Mouse (Mus musculus) MEL (cell line): ENCODE data around the gene Rpl35a. TPM values are rescaled to one million over a fixed set of nuclear protein-coding genes. Genes with fewer than 3 reads are reported as not detected.

ENCODE experiments used
- DNase-seq: peaks from one replicate; pipeline ENCODE4 v3.0.0; 2011; ENCODE audit warnings: low read depth, low spot score
- H3K27ac ChIP-seq: 2 replicates; pipeline ENCODE4 v1.5.1; 2012; ENCODE audit warnings: low read depth, mild to moderate bottlenecking, control low read depth, low read length, moderate library complexity; ENCODE audit not compliant: control insufficient read depth
- H3K27me3 ChIP-seq, 2 experiments: fragments of 150-350 bp in 1 of 2; sonication (generic) in 1 of 2; 2 replicates each; pipeline ENCODE4 v1.6.1; 2012; ENCODE audit warnings: low read length in 2 of 2, mild to moderate bottlenecking in 2 of 2, improper control_type of control experiment in 1 of 2, moderate library complexity in 1 of 2; ENCODE audit not compliant: insufficient read depth in 2 of 2, control insufficient read depth in 1 of 2
- H3K36me3 ChIP-seq, 2 experiments: 2 replicates each; pipeline ENCODE4 v1.6.1; 2012 to 2014; ENCODE audit warnings: low read length in 2 of 2, improper control_type of control experiment in 1 of 2, inconsistent platforms in 1 of 2, mild to moderate bottlenecking in 1 of 2; ENCODE audit not compliant: insufficient read depth in 2 of 2, control insufficient read depth in 1 of 2
- H3K4me1 ChIP-seq, 2 experiments: fragments of 150-350 bp in 1 of 2; sonication (generic) in 1 of 2; 2 replicates each; pipeline ENCODE4 v1.6.1; 2012; ENCODE audit warnings: low read length in 2 of 2, improper control_type of control experiment in 1 of 2, mild to moderate bottlenecking in 1 of 2; ENCODE audit not compliant: insufficient read depth in 2 of 2, control insufficient read depth in 1 of 2
- H3K4me3 ChIP-seq, 2 experiments: fragments of 150-350 bp in 1 of 2; sonication (generic) in 1 of 2; 2 replicates each; pipeline ENCODE4 v1.5.1; 2012; ENCODE audit warnings: low read depth in 2 of 2, low read length in 2 of 2, mild to moderate bottlenecking in 2 of 2, moderate library complexity in 2 of 2, control low read depth in 1 of 2, improper control_type of control experiment in 1 of 2; ENCODE audit not compliant: control insufficient read depth in 1 of 2, insufficient read depth in 1 of 2
- H3K79me2 ChIP-seq: 2 replicates; pipeline ENCODE4 v1.6.1; 2012; ENCODE audit warnings: mild to moderate bottlenecking, low read length, moderate library complexity; ENCODE audit not compliant: control insufficient read depth, poor library complexity, insufficient read depth
- H3K9ac ChIP-seq: 2 replicates; pipeline ENCODE4 v1.6.1; 2012; ENCODE audit warnings: low read depth, mild to moderate bottlenecking, control low read depth, low read length, moderate library complexity; ENCODE audit not compliant: control insufficient read depth, poor library complexity, severe bottlenecking
- H3K9me3 ChIP-seq: fragments of 150-350 bp; sonication (generic); replicated peaks from 2 replicates; pipeline ENCODE4 v1.6.1; 2012; ENCODE audit warnings: mild to moderate bottlenecking, low read length, improper control_type of control experiment, moderate library complexity; ENCODE audit not compliant: insufficient read depth
- BHLHE40 ChIP-seq: IDR thresholded peaks from 2 replicates; pipeline ENCODE4 v1.6.1; 2012; ENCODE audit warnings: low read depth, mild to moderate bottlenecking, inconsistent platforms, low read length, improper control_type of control experiment, borderline replicate concordance
- CTCF ChIP-seq, 3 experiments: IDR thresholded peaks in 2 of 3; conservative IDR thresholded peaks in 1 of 3; 2 replicates each; pipeline ENCODE4 v1.5.1; 2011 to 2012; ENCODE audit warnings: low read length in 3 of 3, low read depth in 2 of 3, mild to moderate bottlenecking in 2 of 3, improper control_type of control experiment in 1 of 3, inconsistent platforms in 1 of 3, mixed read lengths in 1 of 3, moderate library complexity in 1 of 3; ENCODE audit not compliant: control insufficient read depth in 1 of 3, insufficient read depth in 1 of 3, poor library complexity in 1 of 3, severe bottlenecking in 1 of 3
- E2F4 ChIP-seq: IDR thresholded peaks from 2 replicates; pipeline ENCODE4 v1.6.1; 2011; ENCODE audit warnings: low read depth, low read length, improper control_type of control experiment, borderline replicate concordance
- GABPA ChIP-seq: IDR thresholded peaks from 2 replicates; pipeline ENCODE4 v1.6.1; 2012; ENCODE audit warnings: low read depth, mild to moderate bottlenecking, inconsistent platforms, low read length, improper control_type of control experiment, moderate library complexity
- HCFC1 ChIP-seq: IDR thresholded peaks from 2 replicates; pipeline ENCODE4 v1.6.1; 2012; ENCODE audit warnings: low read depth, mild to moderate bottlenecking, inconsistent platforms, low read length, improper control_type of control experiment, moderate library complexity
- MAX ChIP-seq: IDR thresholded peaks from 2 replicates; pipeline ENCODE4 v1.6.1; 2011; ENCODE audit warnings: low read length, improper control_type of control experiment
- MAZ ChIP-seq: IDR thresholded peaks from 2 replicates; pipeline ENCODE4 v1.6.1; 2012; ENCODE audit warnings: low read depth, mild to moderate bottlenecking, inconsistent platforms, low read length, improper control_type of control experiment
- MEF2A ChIP-seq: IDR thresholded peaks from 2 replicates; pipeline ENCODE4 v1.6.1; 2014; ENCODE audit warnings: low read depth, mild to moderate bottlenecking, inconsistent platforms, low read length, improper control_type of control experiment; ENCODE audit not compliant: poor library complexity, insufficient replicate concordance, severe bottlenecking; ENCODE audit errors: extremely low read depth
- MXI1 ChIP-seq: IDR thresholded peaks from 2 replicates; pipeline ENCODE4 v1.6.1; 2011; ENCODE audit warnings: mild to moderate bottlenecking, low read depth, low read length, improper control_type of control experiment
- MYC ChIP-seq: IDR thresholded peaks from 2 replicates; pipeline ENCODE4 v1.6.1; 2011; ENCODE audit warnings: low read depth, mild to moderate bottlenecking, low read length, improper control_type of control experiment, moderate library complexity
- POLR2A ChIP-seq, 2 experiments: IDR thresholded peaks; 2 replicates each; pipeline ENCODE4 v1.6.1; 2011 to 2012; ENCODE audit warnings: low read length in 2 of 2, mild to moderate bottlenecking in 2 of 2, control low read depth in 1 of 2, improper control_type of control experiment in 1 of 2, low read depth in 1 of 2, moderate library complexity in 1 of 2; ENCODE audit not compliant: control insufficient read depth in 1 of 2, insufficient read depth in 1 of 2, poor library complexity in 1 of 2
- RAD21 ChIP-seq: IDR thresholded peaks from 2 replicates; pipeline ENCODE4 v1.6.1; 2011; ENCODE audit warnings: mild to moderate bottlenecking, low read depth, low read length, improper control_type of control experiment
- SIN3A ChIP-seq: IDR thresholded peaks from 2 replicates; pipeline ENCODE4 v1.6.1; 2012; ENCODE audit warnings: low read length, improper control_type of control experiment, inconsistent platforms
- SMC3 ChIP-seq: IDR thresholded peaks from 2 replicates; pipeline ENCODE4 v1.6.1; 2011; ENCODE audit warnings: low read depth, low read length, improper control_type of control experiment
- TAL1 ChIP-seq: IDR thresholded peaks from 2 replicates; pipeline ENCODE4 v1.6.1; 2012; ENCODE audit warnings: mild to moderate bottlenecking, inconsistent platforms, low read length, moderate library complexity, mixed read lengths
- TBP ChIP-seq: IDR thresholded peaks from 2 replicates; pipeline ENCODE4 v1.8.0; 2011; ENCODE audit warnings: low read depth, low read length, improper control_type of control experiment
- USF1 ChIP-seq: IDR thresholded peaks from 2 replicates; pipeline ENCODE4 v1.6.1; 2014; ENCODE audit warnings: low read depth, mild to moderate bottlenecking, inconsistent platforms, low read length, improper control_type of control experiment, moderate library complexity
- polyA plus RNA-seq, 2 experiments: library from polyadenylated mRNA; stranded (reverse) in 1 of 2; unstranded in 1 of 2; fragments of >175 nt in 1 of 2; fragments of >200 nt in 1 of 2; gene quantifications; 2 replicates each; pipeline versions ENCODE4 v1.2.1 to v1.2.4; 2012; ENCODE audit warnings: low replicate concordance in 2 of 2, low read depth in 1 of 2; ENCODE audit not compliant: insufficient read length in 2 of 2, insufficient read depth in 1 of 2, missing spikeins in 1 of 2
- total RNA-seq: library from RNA; depleted of rRNA; stranded (reverse); fragments of 300-350 nt; gene quantifications from 2 replicates; pipeline ENCODE4 v1.2.3, GENCODE M21; 2012

The Rpl35a gene
- total and polyA plus RNA-seq, 3 experiments, result 1,572 to 2,314 TPM; not detected in 1

- DNase-seq, result peak; percentile 41
- Histone ChIP-seq H3K27ac (no peak overlapping the region), H3K9ac (no peak overlapping the region), H3K9me3 (no peaks in the 10 kb centered on the region; the same call in 1 of the 2 replicates), H3K4me3 (no peak overlapping the region), H3K36me3 (no peaks in the 10 kb centered on the region), H3K79me2 (no peaks in the 10 kb centered on the region), H3K4me1 (no peaks in the 10 kb centered on the region), H3K27me3 (no peaks in the 10 kb centered on the region)
- TF ChIP-seq CTCF (IDR thresholded peaks at IDR 0.05 in 2 of 3, conservative IDR thresholded peaks at IDR 0.05 in 1 of 3; ENCODE audit: control insufficient read depth in 1 of 3, insufficient read depth in 1 of 3, low read depth in 2 of 3, low read length in 3 of 3, poor library complexity in 1 of 3, severe bottlenecking in 1 of 3) (peak in 1 of 3 experiments; percentile 27; a peak in 2 of 6 replicates), USF1 (no peak), RAD21 (peak; percentile 18)
Observed at GRCm38 (mm10) chr16:33070928-33071327, 14.7 kb downstream of the Rpl35a start.

DNA sequence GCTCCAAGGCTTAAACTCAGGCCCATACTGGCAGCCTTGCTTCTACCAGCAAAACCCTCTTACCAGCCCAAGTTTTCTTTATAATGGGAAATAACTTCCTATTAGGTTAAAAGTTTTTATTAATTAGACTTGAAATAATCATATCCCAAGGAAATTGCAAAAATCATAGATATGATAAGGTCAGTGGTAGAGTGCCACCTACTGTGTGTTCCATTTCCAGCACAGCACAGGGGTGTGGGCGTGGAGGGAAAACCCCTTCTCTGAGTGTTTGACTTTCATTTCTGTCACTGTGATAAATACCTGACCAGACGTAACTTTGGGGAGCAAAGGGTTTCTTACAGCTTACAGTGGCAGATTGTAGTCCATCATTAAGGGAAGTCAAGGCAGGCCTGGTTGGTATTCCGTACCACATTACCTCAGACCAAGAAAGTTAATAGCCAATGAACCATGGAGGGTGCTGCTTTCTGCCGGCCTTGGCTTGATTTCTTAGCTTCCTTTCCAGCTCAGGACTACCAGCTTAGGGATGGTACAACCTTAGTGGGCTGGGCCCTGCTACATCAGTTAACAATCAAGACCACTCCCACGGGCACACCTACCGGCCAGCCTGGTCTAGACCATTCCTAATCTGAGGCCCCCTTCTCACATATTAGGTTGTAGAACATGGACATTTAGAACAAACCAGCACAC lies 16.8 kb downstream of the Rpl35a start:
- Histone ChIP-seq H3K4me1 (no peaks in the 10 kb centered on the region), H3K27ac (no peak overlapping the region), H3K9me3 (no peaks in the 10 kb centered on the region; the same call in 1 of the 2 replicates), H3K27me3 (no peaks in the 10 kb centered on the region), H3K36me3 (no peaks in the 10 kb centered on the region), H3K9ac (no peak overlapping the region), H3K79me2 (no peaks in the 10 kb centered on the region), H3K4me3 (no peak overlapping the region)
- no peak for DNase-seq
- no peak; a peak in 1 of 6 replicates for TF ChIP-seq CTCF (IDR thresholded peaks at IDR 0.05 in 2 of 3, conservative IDR thresholded peaks at IDR 0.05 in 1 of 3; ENCODE audit: control insufficient read depth in 1 of 3, insufficient read depth in 1 of 3, low read depth in 2 of 3, low read length in 3 of 3, poor library complexity in 1 of 3, severe bottlenecking in 1 of 3)
- no peak for TF ChIP-seq TBP
- TF ChIP-seq MYC, result no peak
- no peak for TF ChIP-seq MXI1
- TF ChIP-seq SMC3, result no peak
- TF ChIP-seq USF1, result no peak
- TF ChIP-seq GABPA, result no peak
- TF ChIP-seq MAX, result no peak

- Histone ChIP-seq H3K4me3 (no peak overlapping the region), H3K27ac (no peak overlapping the region), H3K9ac (no peak overlapping the region), H3K4me1 (no peaks in the 10 kb centered on the region), H3K79me2 (no peaks in the 10 kb centered on the region), H3K27me3 (no peaks in the 10 kb centered on the region), H3K9me3 (no peaks in the 10 kb centered on the region; the same call in 1 of the 2 replicates), H3K36me3 (no peaks in the 10 kb centered on the region)
- TF ChIP-seq CTCF (IDR thresholded peaks at IDR 0.05 in 2 of 3, conservative IDR thresholded peaks at IDR 0.05 in 1 of 3; ENCODE audit: control insufficient read depth in 1 of 3, insufficient read depth in 1 of 3, low read depth in 2 of 3, low read length in 3 of 3, poor library complexity in 1 of 3, severe bottlenecking in 1 of 3) (no peak), TAL1 (no peak), MYC (no peak), RAD21 (no peak), MAX (no peak), HCFC1 (no peak), MEF2A (no peak), MAZ (no peak), SIN3A (no peak), POLR2A (IDR thresholded peaks at IDR 0.05; ENCODE audit: control insufficient read depth in 1 of 2, insufficient read depth in 1 of 2, low read depth in 1 of 2, low read length in 2 of 2, poor library complexity in 1 of 2) (no peak), BHLHE40 (no peak), E2F4 (no peak), GABPA (no peak), SMC3 (no peak)
- no peak for DNase-seq
Observed at GRCm38 (mm10) chr16:33074967-33075366, 18.7 kb downstream of the Rpl35a start.
